9 mouse cellular contexts compared by ENCODE assay signal in the genomic region with DNA sequence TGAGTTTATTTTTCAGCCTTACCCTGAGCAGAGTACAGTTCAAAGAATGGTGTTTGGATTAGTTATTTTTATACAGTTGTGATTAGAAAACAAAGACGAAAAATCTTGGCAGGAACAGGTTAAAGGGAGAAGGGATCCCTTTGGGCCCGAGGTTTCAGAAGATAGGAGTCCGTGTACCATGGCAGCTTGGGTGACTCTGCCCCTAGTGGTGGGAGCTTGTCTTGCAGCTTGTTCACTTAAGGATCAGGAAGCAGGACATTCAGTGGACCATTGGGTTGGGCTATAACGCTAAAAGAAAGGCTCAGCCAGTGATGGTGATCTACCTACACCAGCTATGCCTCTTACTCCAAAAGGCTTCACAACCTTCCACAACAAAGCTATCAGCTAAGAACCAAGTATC. TPM values are rescaled to one million over a fixed set of nuclear protein-coding genes. Genes with fewer than 3 reads are reported as not detected.
A peak's percentile ranks its signal among the peaks of the same experiment; 100 is the strongest.
DNase-seq lines count a peak whose midpoint lies in the region; ATAC-seq lines count a peak whose summit lies in the region.
"Had no signal": no experiment of that assay in that cellular context is flagged by ENCODE, and none has a peak within 500 bp of the region (broad histone marks: within the 10 kb centered on the region; RNA-seq: fewer than 3 reads in every experiment).

No protein-coding gene starts in this region.

- H3K36me3 ChIP-seq in forebrain, embryonic 10.5 days (replicated peaks) = no peaks in the 10 kb centered on the region
- H3K36me3 ChIP-seq in forebrain, embryonic 16.5 days (ENCODE audit: control insufficient read depth, insufficient read depth) = no peaks in the 10 kb centered on the region
- H3K36me3 ChIP-seq: stomach, embryonic 15.5 days had no signal

- intact Hi-C loops in gastrocnemius, postnatal 36 days (cut with DNase I) = loop anchor here (1.0 kb wide), 1 partner anchor 572 kb away; no protein-coding TSS in a partner anchor

- ATAC-seq in forebrain, embryonic 16.5 days = no peak; the same call in 1 of the 2 replicates

- no peak overlapping the region for H3K4me3 ChIP-seq in forebrain, embryonic 10.5 days
- H3K4me3 ChIP-seq in forebrain, embryonic 16.5 days (replicated peaks; ENCODE audit: low read length) = no peak overlapping the region
- H3K4me3 ChIP-seq: stomach, embryonic 15.5 days had no signal

- H3K27ac ChIP-seq in forebrain, embryonic 10.5 days = no peak overlapping the region
- H3K27ac ChIP-seq in forebrain, embryonic 16.5 days (ENCODE audit: low read length) = no peak overlapping the region
- H3K27ac ChIP-seq: stomach, embryonic 15.5 days had no signal

- H3K27me3 ChIP-seq in forebrain, embryonic 10.5 days (ENCODE audit: poor library complexity, severe bottlenecking) = no peaks in the 10 kb centered on the region
- H3K27me3 ChIP-seq in forebrain, embryonic 16.5 days (replicated peaks; ENCODE audit: control insufficient read depth, insufficient read depth, low read length) = no peaks in the 10 kb centered on the region
- H3K27me3 ChIP-seq: stomach, embryonic 15.5 days had no signal

- no peak overlapping the region for H3K9ac ChIP-seq in forebrain, embryonic 16.5 days (replicated peaks; ENCODE audit: low read depth, low read length)
- H3K9ac ChIP-seq: stomach, embryonic 15.5 days had no signal

- H3K4me1 ChIP-seq in forebrain, embryonic 10.5 days = peaks cover 13% of the 10 kb centered on the region; the same call in 1 of the 2 replicates
- peaks cover 19% of the 10 kb centered on the region for H3K4me1 ChIP-seq in forebrain, embryonic 16.5 days (replicated peaks; ENCODE audit: control insufficient read depth, insufficient read depth, low read length)

- no peaks in the 10 kb centered on the region for H3K9me3 ChIP-seq in forebrain, embryonic 10.5 days
- H3K9me3 ChIP-seq in forebrain, embryonic 16.5 days (ENCODE audit: control insufficient read depth, low read length) = no peaks in the 10 kb centered on the region
- H3K9me3 ChIP-seq: stomach, embryonic 15.5 days had no signal

- no peak overlapping the region for H3K4me2 ChIP-seq in forebrain, embryonic 16.5 days (ENCODE audit: low read length)
- H3K4me2 ChIP-seq: stomach, embryonic 15.5 days had no signal

- DNase-seq in forebrain, embryonic 10.5 days (ENCODE audit: extremely low spot score, low spot score) = peak; percentile 68
- DNase-seq in adipocyte (ENCODE audit: low spot score) = peak; percentile 84
- peak; percentile 79 to 86 for DNase-seq in cerebellum, postnatal 36 days
- DNase-seq in gastrocnemius, postnatal 36 days = peak; percentile 57 to 58
- DNase-seq in layer of hippocampus, adult 9-11 months = peak; percentile 19
- peak; percentile 78 for DNase-seq in lung, postnatal 36 days
- DNase-seq in telencephalon, adult 2 months (ENCODE audit: low read depth, low spot score) = peak; percentile 53

- 11% methylated on average over 4 of the region's 4 CpGs for WGBS in forebrain, embryonic 10.5 days
- WGBS in forebrain, embryonic 16.5 days = 6% methylated on average over 4 of the region's 4 CpGs

RNA-seq across cellular contexts. Expression of gene Cdh13, which starts 8.8 kb away (rescaled TPM):
- polyA plus RNA-seq in forebrain, embryonic 10.5 days (2016; fragmentation: Nextera tagmentation; extraction: Ambion mirVana) = 3.3 and 3.7 TPM in 2 replicates
- polyA plus RNA-seq in forebrain, embryonic 16.5 days (2015; fragmentation: Nextera tagmentation; extraction: Ambion mirVana) = 110 and 129 TPM in 2 replicates
- 100 to 1,000 TPM; 110 to 120 TPM for total RNA-seq in gastrocnemius, postnatal 36 days (2021)

Comparison
In these comparisons a context has a peak if more than half of its experiments do, and no peak if none do; other contexts are left out.
1. RNA of gene Cdh13, which starts 8.8 kb away (polyA plus RNA-seq): 110 to 129 TPM in forebrain, embryonic 16.5 days; 3.3 to 3.7 TPM in forebrain, embryonic 10.5 days; every median in the first group is over 10 times any median in the second.
2. DNase-seq: peak in every context shown above with its lines; median percentile 84 in adipocyte; 82 in cerebellum, postnatal 36 days; 78 in lung, postnatal 36 days; 68 in forebrain, embryonic 10.5 days; 58 in gastrocnemius, postnatal 36 days; 53 in telencephalon, adult 2 months; 19 in layer of hippocampus, adult 9-11 months.